Mouse (Mus musculus): ENCODE data around the gene Rpp25l. TPM values are rescaled to one million over a fixed set of nuclear protein-coding genes. Genes with fewer than 3 reads are reported as not detected.
A peak's percentile ranks its signal among the peaks of the same experiment; 100 is the strongest.

Rpp25l gene
- total and polyA plus RNA-seq, 2 experiments from 2014 or later = 36.3 to 43.0 TPM

- peak within 1 kb of the TSS; percentile 80 for H3K9ac ChIP-seq
- DNase-seq = peak; percentile 86
- peak within 1 kb of the TSS; percentile 74 for H3K4me3 ChIP-seq (ENCODE audit: low read depth, low read length)
- no peaks in the 10 kb centered on the region for H3K27me3 ChIP-seq (ENCODE audit: insufficient read depth, low read length)
- no peaks in the 10 kb centered on the region for H3K9me3 ChIP-seq (ENCODE audit: low read length)
- no peaks in the 10 kb centered on the region for H3K36me3 ChIP-seq (ENCODE audit: insufficient read depth)
- WGBS = under 1% methylated on average over 57 of the region's 57 CpGs
- H3K4me2 ChIP-seq (ENCODE audit: low read depth) = peak within 1 kb of the TSS; percentile 93
- ATAC-seq = peak; percentile 76
- TF ChIP-seq CTCF (IDR thresholded peaks at IDR 0.05; ENCODE audit: low read depth) = peak; percentile 91
- H3K27ac ChIP-seq (ENCODE audit: low read depth, low read length) = peak within 1 kb of the TSS; percentile 82
- 0 out of 2 replicates have a peak, but pooled peaks cover 4% of the 10 kb centered on the region for H3K4me1 ChIP-seq (ENCODE audit: insufficient read depth)
These were observed 42.3 kb upstream of the Rpp25l start, which contains the start of gene Sigmar1 for GRCm38 (mm10) chr4:41755338-41756305. Sigmar1 (minus strand) TSS chr4:41756157.

- WGBS = 12% methylated on average over 14 of the region's 14 CpGs
- no peak for DNase-seq
- TF ChIP-seq CTCF (IDR thresholded peaks at IDR 0.05; ENCODE audit: low read depth) = no peak
These were observed 41.5 kb upstream of the Rpp25l start, which contains the start of gene Galt for GRCm38 (mm10) chr4:41754797-41755337. Galt (plus strand) TSS chr4:41755228.

GRCm38 (mm10) chr4:41745021-41745420 lies 31.7 kb upstream of the Rpp25l start:
- DNase-seq = no peak
- Histone ChIP-seq H3K4me3 (ENCODE audit: low read depth, low read length) (no peak overlapping the region), H3K9me3 (ENCODE audit: low read length) (no peaks in the 10 kb centered on the region), H3K9ac (no peak overlapping the region), H3K4me2 (ENCODE audit: low read depth) (no peak overlapping the region), H3K36me3 (ENCODE audit: insufficient read depth) (no peaks in the 10 kb centered on the region), H3K4me1 (ENCODE audit: insufficient read depth) (peaks cover under 1% of the 10 kb centered on the region; the same call in 1 of the 2 replicates), H3K27ac (ENCODE audit: low read depth, low read length) (no peak overlapping the region), H3K27me3 (ENCODE audit: insufficient read depth, low read length) (no peaks in the 10 kb centered on the region)
- TF ChIP-seq CTCF (IDR thresholded peaks at IDR 0.05; ENCODE audit: low read depth) = no peak
- 83% methylated on average over 1 of the region's 1 CpGs for WGBS
- ATAC-seq = no peak

More at GRCm38 (mm10) chr4:41754797-41755337, 41.5 kb upstream of the Rpp25l start, which contains the start of gene Galt:
- H3K9me3 ChIP-seq (ENCODE audit: low read length) = no peaks in the 10 kb centered on the region
- peak within 1 kb of the TSS; percentile 82 for H3K27ac ChIP-seq (ENCODE audit: low read depth, low read length)
- peak within 1 kb of the TSS; percentile 80 for H3K9ac ChIP-seq
- peak within 1 kb of the TSS; percentile 74 for H3K4me3 ChIP-seq (ENCODE audit: low read depth, low read length)
- ATAC-seq = peak; percentile 46
- peak within 1 kb of the TSS; percentile 93 for H3K4me2 ChIP-seq (ENCODE audit: low read depth)
- H3K4me1 ChIP-seq (ENCODE audit: insufficient read depth) = 0 out of 2 replicates have a peak, but pooled peaks cover 4% of the 10 kb centered on the region
- no peaks in the 10 kb centered on the region for H3K36me3 ChIP-seq (ENCODE audit: insufficient read depth)
- H3K27me3 ChIP-seq (ENCODE audit: insufficient read depth, low read length) = no peaks in the 10 kb centered on the region

GRCm38 (mm10) chr4:41744131-41744530 lies 30.8 kb upstream of the Rpp25l start:
- DNase-seq (no peak), ATAC-seq (no peak)
- Histone ChIP-seq H3K4me2 (ENCODE audit: low read depth) (no peak overlapping the region), H3K9me3 (ENCODE audit: low read length) (no peaks in the 10 kb centered on the region), H3K27ac (ENCODE audit: low read depth, low read length) (no peak overlapping the region), H3K9ac (no peak overlapping the region), H3K27me3 (ENCODE audit: insufficient read depth, low read length) (no peaks in the 10 kb centered on the region), H3K4me1 (ENCODE audit: insufficient read depth) (peaks cover 7% of the 10 kb centered on the region; the same call in 1 of the 2 replicates), H3K36me3 (ENCODE audit: insufficient read depth) (no peaks in the 10 kb centered on the region; the same call in 1 of the 2 replicates), H3K4me3 (ENCODE audit: low read depth, low read length) (no peak overlapping the region)
- TF ChIP-seq CTCF (IDR thresholded peaks at IDR 0.05; ENCODE audit: low read depth) = no peak
- 69% methylated on average over 2 of the region's 2 CpGs for WGBS

GRCm38 (mm10) chr4:41741158-41741560 lies 27.8 kb upstream of the Rpp25l start:
- DNase-seq = peak; percentile 92
- Histone ChIP-seq H3K4me1 (ENCODE audit: insufficient read depth) (peaks cover 7% of the 10 kb centered on the region; the same call in 1 of the 2 replicates), H3K9me3 (ENCODE audit: low read length) (no peaks in the 10 kb centered on the region), H3K9ac (peak overlapping the region; percentile 71), H3K4me3 (ENCODE audit: low read depth, low read length) (peak overlapping the region; percentile 70), H3K27me3 (ENCODE audit: insufficient read depth, low read length) (no peaks in the 10 kb centered on the region), H3K36me3 (ENCODE audit: insufficient read depth) (no peaks in the 10 kb centered on the region; the same call in 1 of the 2 replicates), H3K4me2 (ENCODE audit: low read depth) (peak overlapping the region; percentile 75), H3K27ac (ENCODE audit: low read depth, low read length) (peak overlapping the region; percentile 81)
- under 1% methylated on average over 27 of the region's 27 CpGs for WGBS
- peak; percentile 97 for ATAC-seq
- TF ChIP-seq CTCF (IDR thresholded peaks at IDR 0.05; ENCODE audit: low read depth) = no peak

GRCm38 (mm10) chr4:41740380-41741157 lies 27.2 kb upstream of the Rpp25l start:
- Histone ChIP-seq H3K27ac (ENCODE audit: low read depth, low read length) (peak overlapping the region; percentile 81), H3K4me2 (ENCODE audit: low read depth) (peak overlapping the region; percentile 75), H3K27me3 (ENCODE audit: insufficient read depth, low read length) (no peaks in the 10 kb centered on the region), H3K36me3 (ENCODE audit: insufficient read depth) (no peaks in the 10 kb centered on the region; the same call in 1 of the 2 replicates), H3K4me3 (ENCODE audit: low read depth, low read length) (peak overlapping the region; percentile 70), H3K9ac (peak overlapping the region; percentile 71), H3K9me3 (ENCODE audit: low read length) (no peaks in the 10 kb centered on the region), H3K4me1 (ENCODE audit: insufficient read depth) (peaks cover 7% of the 10 kb centered on the region; the same call in 1 of the 2 replicates)
- DNase-seq = peak; percentile 75
- 2% methylated on average over 48 of the region's 48 CpGs for WGBS
- peak; percentile 34; the same call in 1 of the 2 replicates for TF ChIP-seq CTCF (IDR thresholded peaks at IDR 0.05; ENCODE audit: low read depth)
- peak; percentile 72 for ATAC-seq
